Mouse (Mus musculus) megakaryocyte, embryonic 14.5 days (primary cell): ENCODE measurements at regions not wholly inside any gene's neighbourhood (a gene's known extent, or its start where the extent isn't known, plus 50 kb on each side); places are given as distances from the start of the nearest gene placed in this dataset.

Experiments
- FLI1 ChIP-seq: IDR thresholded peaks from 2 replicates; pipeline ENCODE4 v1.6.1; 2012; ENCODE audit warnings: low read length, inconsistent platforms, mixed read lengths
- GATA1 ChIP-seq: IDR thresholded peaks from 3 replicates; pipeline ENCODE4 v1.6.1; 2012; ENCODE audit warnings: mixed read lengths, low read length, inconsistent platforms, borderline replicate concordance

DNA sequence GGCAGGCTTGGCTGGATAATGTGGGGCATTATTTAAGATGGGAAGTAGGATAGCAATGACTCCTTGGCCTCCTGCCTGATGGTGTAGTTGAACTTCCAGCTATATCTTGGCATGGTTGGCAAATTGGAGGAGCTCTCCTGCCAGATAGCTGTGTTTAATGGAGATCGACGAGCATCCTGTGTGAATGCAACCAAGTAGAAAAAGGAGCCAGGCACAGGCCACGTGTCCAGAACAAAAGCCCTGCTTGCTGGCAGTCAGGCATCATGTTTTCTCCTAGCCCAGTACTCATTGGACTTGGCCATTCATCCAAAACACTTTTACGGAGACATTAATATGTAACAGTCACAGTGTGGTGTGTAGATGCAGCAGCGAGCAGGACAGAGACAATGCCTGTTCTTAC is 211.8 kb upstream of the 9630041A04Rik start:
- TF ChIP-seq GATA1: no peak
- TF ChIP-seq FLI1: no peak
